Mouse (Mus musculus) gonadal fat pad, adult 2 months (tissue): ENCODE data around the gene Syngap1. TPM values are rescaled to one million over a fixed set of nuclear protein-coding genes. Genes with fewer than 3 reads are reported as not detected.

Experiments used
- DNase-seq: peaks from one replicate; pipeline ENCODE4 v3.0.0-alpha.2; 2012; ENCODE audit warnings: low read depth
- polyA plus RNA-seq: library from polyadenylated mRNA; depleted of rRNA; stranded (reverse); fragments of >200 nt; gene quantifications from 2 replicates; pipeline ENCODE4 v1.2.3, GENCODE M21; 2012

Syngap1 gene
- polyA plus RNA-seq, 1 experiment: 13.2 TPM

- DNase-seq: no peak
Measured at GRCm38 (mm10) chr17:26936921-26937695, 3.9 kb upstream of the Syngap1 start.

DNA sequence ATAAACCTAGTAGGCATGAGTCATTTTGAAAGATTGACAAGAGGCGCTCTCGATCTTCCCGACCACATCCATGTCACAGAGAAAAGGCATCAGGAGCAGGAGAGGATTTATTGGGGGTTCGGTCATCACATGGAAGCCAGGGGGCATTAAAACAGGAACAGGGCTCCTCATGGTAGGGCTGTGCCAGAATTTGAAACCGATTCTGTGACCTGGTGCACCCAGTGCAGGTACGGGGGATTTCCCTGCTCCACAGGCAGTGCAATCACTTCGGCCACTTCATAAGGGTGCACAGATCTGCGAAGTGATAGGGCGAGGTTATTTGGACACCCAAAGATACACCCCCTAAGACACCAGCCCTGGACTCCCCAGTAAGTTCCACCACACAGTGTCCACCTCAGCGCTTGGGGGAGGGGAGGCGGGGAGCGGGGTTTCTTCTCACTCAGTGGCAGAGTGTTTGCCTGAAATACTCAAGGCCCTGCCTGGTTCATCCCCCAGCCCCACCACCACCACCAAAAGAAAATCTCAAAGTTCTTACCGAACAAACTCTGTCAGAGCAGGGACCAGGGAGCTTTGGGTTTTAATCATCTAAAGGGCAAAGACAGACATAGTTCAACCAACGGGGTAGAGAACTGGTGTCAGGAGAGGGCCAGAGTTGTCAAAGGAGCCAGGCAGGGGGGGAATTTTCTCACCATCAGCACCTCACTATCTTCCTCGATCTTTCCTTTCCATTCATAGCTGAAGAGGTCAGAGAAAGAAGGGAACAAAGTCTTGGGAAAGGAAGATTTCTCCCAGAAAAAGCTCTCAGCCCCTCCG is 3.0 kb upstream of the Syngap1 start:
- no peak for DNase-seq

- DNase-seq: no peak
Measured at GRCm38 (mm10) chr17:26938731-26939130, 2.3 kb upstream of the Syngap1 start.

DNA sequence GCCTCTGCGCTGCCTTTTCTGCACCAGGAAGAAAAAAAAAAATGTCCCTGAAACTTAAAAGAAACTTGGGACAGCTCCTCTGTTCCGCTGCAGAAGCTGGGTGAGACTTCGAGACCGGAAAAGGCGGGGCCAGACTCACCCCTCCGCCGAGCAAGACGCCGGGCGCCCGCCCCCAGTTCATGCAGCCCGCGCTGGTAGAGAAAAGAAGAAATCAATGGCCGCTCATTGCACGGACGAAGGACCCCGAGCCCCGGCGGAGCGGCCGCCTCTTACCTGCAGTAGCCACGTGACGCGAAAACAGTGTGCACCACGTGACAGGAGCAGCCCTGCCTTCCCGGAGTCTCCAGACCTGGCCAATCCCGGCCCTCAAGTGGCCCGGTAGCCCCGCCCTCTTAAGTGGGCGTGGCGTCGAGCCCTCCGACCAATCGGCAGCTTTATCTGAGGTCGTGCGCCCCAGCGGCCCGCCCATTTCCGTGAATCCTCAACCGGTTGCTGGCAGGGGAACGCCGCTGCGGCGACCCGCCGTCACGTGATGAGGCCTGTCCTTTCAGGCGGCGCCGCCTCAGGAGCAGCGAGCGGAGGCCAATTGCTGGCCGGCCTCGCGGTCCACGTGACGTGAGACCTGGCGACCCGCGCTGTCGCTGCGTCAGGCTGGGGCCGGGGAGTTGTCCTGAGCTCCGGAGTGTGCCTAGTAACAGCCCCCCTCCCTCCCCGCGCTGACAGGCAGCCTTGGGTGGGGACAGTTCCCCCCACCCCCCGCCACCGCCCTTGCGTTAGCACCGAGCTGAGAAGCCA is 1.7 kb upstream of the Syngap1 start, which contains the start of gene Cuta:
Cuta (minus strand) TSS at position 392 of the 795 bp plus-strand sequence.
- peak; percentile 88 for DNase-seq

GRCm38 (mm10) chr17:26939973-26940300 is 1.1 kb upstream of the Syngap1 start:
- no peak for DNase-seq

DNA sequence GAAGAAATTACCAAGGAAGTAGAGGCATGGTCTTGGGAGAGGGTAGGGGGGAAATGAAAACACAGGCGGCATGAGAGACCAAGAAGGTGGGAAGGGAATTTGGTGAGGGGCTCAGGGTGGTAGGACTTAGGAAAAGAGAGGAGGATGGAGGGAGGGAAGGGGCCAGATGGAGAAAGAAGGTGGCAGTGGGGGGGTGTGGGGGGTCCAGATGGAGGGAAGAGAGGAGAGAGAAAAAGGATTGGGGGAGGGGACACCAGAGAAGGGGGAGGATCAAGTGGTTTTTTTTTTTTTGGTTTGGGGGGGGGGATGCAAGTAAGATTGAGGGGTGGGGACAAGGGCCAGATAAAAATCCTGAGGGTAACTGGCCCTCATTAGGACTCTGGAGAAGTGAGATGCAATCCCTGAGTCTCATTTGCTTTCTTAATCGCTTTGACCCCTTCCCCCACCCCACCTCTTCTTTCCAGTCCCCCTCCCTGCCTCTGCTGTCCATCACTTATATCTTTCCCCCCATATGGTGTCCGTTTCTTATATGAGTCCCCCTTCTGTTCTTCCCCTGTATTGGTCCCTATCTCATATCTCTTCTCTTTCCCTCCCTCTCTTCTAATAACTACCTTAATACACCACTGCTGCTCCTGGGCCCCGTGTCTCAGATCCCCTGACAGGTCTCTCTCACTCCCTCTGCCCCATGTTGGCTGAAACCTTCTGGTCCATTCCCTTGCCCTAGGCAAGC is 953 bp downstream of the Syngap1 start:
- DNase-seq: no peak

- DNase-seq: no peak
Measured at GRCm38 (mm10) chr17:26945824-26946495, 4.9 kb downstream of the Syngap1 start.

- no peak for DNase-seq
Measured at GRCm38 (mm10) chr17:26946567-26946966, 5.5 kb downstream of the Syngap1 start.

DNA sequence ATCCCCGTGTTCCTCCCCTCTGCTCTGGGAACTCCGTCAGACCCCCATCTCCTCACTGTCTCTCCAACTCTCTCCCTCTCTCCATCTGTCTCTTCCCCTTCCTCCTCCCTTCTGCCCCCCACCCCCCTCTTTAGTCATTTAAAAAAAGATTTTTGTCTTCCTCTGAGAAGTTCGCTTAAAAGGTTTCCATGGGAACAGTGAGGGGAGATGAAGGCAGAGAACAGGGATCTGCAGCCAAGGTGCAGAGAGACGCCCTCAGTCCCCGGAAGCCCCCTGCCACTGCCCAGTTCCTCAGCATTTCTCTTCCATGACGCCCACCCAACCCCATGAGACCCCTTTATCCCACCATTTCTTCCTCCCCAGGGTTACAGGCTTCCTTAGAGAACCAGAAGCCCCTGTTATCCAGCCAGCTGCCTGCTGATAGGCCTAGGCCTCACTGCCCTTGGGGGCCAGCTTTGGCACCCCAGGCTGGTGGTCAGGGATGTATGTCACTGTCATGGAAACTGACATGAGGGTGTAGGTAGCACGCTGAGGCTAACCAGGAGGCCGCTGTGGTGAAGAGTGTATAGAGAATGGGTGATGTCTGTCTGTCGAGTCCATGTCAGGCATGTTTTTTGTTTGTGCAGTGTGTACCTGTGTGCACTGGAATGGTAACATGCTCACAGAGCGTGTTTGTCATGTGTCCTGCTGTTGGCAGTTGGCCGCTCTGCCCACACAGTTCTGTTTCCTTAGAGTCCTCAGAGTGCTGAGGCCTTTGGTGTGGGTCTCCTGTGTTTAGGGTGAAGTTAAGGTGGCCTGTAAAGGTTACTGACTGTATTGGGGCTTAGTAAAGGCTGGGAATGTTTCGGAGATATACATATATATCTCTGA is 6.4 kb downstream of the Syngap1 start:
- no peak for DNase-seq

DNA sequence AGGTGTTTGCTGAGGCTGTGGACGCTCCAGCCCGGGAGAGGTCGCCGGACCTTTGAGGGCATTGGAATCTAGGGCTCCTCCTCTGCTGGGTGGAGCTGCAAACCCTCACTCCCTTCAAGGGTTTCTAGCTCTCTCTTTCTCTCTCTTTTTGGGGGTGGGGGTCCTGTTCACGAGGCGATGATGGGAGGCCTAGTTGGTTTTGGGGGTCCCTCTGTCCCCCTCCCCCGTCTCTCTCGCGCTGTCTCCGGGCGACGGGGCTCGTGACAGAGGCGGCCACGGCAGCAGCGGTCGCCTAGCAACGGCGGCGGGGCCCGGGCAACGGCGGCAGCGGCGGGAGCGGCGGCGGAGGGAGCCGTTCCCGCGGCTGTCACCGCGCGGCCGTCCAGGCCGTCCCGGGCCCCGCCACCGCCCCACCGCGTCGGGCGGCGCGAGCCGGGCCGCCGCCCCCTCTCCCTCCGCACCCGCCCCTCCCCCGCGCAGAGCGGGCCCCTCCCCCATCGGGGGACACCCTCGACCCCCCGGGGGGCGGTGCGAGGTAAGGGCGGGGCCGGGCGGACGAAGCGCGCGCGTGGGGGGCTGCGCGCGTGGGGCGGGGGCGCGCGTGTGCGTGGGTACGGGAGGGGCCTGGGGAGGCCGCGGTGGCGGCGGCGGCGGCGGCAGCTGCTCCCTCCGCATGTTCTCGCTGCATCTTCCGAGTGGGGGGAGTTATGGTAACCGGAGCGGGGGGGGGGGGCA is 7.4 kb downstream of the Syngap1 start:
- no peak for DNase-seq

GRCm38 (mm10) chr17:26949051-26949577 is 8.1 kb downstream of the Syngap1 start:
- DNase-seq: no peak

DNA sequence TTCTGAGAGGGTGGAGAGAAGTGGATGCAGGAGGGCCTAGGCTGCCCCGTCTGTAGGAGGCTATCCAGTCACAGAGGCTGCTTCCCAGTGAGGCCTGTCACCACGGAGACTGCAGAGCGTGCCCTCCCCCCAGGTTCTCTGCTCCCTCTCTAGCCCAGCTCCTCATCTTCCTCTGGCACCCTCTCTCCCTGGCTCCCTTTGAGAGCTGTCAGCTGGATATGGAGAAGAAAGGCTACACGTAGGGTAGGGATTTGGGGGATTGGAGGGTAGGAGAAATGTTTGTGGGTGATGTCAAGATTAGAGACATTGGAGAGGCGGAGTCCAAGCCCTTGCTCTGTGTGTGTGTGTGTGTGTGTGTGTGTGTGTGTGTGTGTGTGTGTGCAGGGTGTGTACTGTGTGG is 8.8 kb downstream of the Syngap1 start:
- DNase-seq: no peak

GRCm38 (mm10) chr17:26950560-26951288 is 9.7 kb downstream of the Syngap1 start:
- DNase-seq: no peak

DNA sequence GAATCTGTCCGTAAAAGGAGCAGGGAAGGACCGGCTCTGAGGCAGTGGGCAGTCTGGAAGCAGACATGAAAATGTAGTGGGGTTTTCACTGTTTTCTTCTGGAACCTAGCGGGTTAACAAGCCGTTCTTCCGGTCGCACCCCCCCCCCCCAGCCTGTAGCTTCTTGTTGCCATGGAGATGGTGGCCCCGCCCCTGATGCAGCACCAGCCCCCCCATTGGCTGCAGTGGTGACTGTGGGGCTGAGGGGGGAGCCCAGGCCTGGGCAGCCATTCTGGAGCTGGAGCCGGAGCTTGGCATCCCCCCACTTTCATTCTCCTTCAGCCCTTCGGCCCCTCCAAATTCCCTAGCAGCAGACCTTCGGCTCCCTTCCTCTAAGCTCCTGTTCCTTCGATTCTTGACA is 10.4 kb downstream of the Syngap1 start:
- DNase-seq: no peak

DNA sequence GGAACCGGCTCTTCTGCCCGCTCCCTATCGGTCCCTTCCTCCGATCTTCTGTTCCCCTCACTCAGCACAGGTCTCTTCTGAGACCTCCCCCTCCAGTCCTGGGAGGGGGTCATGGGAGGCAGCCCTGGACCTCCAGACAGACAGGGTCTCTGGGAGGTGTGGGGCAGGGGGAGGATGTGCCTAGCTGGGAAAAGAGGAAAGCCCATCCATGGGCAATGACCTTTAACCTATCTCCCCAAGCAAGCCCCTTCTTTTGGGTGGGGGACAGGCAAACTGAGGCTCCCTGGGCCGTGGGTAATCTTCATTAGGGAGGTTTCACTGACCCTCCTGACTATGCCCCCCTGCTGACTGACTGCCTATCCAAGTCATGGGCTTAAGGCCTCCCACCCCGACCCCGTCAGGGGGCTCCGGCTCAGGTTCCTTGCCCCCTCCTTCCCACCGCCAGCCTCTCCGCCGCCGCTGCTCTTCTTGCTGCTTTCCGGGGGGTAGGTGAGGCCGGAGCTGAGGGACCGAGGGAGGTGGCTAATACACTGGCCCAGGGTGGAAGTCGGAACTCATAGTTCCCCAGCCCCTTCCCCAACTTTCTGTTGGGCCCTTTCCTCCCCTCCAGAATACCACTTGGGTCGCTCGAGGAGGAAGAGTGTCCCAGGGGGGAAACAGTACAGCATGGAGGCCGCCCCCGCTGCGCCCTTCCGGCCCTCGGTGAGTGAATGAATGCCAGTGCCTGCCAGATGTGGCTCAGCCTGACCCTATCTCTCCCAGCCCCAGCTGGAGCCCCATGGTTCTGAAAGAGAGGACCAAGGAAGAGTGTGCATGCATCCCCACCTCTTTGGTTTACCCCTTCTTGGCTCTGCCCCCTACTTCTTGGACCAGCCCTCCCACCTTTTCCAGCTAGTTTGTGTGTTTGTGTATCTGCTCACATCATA is 11.2 kb downstream of the Syngap1 start:
- no peak for DNase-seq

DNA sequence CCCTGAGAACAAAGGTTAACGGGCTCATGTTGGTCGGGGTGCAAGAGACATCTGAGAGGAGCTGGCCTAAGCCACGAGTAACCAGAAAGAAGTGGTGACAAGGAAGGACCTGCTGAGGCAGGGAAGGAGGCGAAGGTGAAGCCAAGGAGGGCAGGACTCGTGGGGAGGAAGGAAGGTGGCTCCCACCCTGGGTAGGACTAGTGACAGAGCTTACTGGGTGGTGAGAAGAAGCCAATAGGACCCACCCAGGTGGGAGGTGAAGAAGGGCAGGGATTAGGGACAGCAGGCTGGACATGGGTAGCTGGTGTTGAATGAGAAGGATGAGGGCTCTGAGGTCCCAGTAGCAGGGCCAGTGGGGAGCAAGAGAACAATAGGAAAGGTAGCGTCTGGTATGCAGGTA is 12.1 kb downstream of the Syngap1 start:
- DNase-seq: no peak

DNA sequence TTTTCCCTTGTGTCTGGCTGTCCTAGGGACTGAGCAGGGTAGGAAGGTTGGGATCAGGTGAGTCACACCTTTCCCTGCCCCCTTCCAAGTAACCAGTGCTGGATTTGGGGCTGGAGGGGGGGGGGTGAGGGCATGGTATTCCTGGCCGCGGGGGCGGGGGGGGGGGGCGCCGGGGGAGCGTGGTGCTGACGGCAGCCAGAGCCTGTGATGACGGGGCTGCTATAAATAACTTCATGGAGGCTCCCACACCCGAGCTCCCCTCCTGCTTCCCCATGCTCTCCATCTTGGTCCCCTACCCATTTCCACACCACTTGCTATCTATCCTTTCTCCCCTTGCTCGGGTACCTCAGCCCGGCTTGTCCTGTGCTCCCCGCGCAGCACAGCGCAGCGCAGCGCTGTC is 12.7 kb downstream of the Syngap1 start:
- no peak for DNase-seq
